Mouse (Mus musculus) neural tube, postnatal 0 days (tissue): ENCODE measurements around the gene Gm3685. TPM values are rescaled to one million over a fixed set of nuclear protein-coding genes. Genes with fewer than 3 reads are reported as not detected.

Experiments used
- polyA plus RNA-seq: library from polyadenylated mRNA; unstranded; fragments of >200 nt; fragmentation: Nextera tagmentation; extraction: Ambion mirVana; gene quantifications from 2 replicates; pipeline ENCODE4 v1.2.1, GENCODE M21; 2015

Gene Gm3685
- not detected in 2 replicates for polyA plus RNA-seq

DNA sequence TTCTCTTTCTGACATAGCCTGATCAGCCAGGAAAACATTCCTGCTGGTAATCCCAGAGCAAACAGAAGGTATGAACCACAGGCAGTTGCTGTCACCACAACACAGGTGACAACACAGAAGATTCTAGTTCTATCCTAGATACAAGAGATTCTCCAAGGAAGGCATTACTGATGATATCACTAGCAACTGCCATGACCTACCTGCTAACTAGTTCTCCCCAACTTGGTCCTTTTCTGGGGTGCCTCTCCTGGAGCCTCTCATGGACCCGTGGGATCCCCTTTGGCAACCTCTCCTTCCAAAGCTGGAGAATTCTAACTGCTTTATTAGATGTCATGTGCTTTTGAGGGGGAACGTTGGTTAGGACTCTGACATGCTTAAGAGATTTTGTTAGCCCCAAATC lies at the start of gene Gm3685:
Gene Gm3685, minus strand, starts transcription at position 101 of the 400 bp plus-strand sequence.

DNA sequence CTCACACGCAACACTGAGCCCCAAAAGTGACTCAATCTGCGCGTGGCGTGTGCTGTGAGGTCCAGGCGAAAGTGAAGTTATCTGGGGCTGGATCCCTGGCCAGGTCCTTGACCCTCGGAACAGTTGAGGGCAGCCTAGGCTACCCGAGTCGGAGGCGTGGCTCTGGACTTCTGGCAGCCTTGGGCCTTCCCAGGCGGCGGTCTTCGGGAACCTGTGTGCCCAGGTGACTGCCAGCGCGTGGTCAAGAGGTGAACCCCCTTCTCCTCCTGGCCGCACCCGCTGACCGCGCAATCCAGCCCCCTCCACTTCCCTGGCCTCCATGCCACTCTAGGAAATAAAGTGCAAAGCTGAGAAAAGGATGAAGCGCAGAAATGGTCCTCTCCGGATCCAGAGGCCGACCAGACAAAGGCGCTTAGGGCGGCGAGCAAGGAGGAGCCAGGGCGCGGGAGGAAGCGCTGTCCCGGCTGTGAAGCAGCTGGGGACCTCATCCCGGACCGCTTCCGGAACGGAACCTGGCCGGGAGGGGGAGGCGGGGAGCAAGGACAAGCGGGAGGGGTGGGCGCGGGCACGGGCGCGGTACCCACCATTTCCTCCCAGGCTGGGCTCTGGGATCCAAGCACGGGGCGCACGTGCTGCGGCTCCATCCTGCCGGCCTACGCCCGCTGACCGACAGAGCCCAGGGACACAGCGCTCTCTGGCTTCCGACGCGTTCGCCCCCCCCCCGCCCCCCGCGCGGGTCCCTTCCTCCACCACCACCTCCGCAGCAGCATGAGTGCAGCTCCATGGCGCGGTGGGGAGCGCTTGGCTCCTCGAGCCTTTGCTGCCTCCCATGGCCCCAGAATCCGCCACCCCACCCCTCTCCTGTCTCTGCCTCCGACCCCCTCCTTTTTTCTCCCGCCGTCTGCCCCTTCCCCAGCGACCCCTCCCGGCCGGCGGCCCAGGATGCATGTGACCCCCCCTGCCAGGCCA lies 17.7 kb downstream of the Gm3685 start, which contains the start of gene Gm10406:
Gene Gm10406, minus strand, starts transcription at position 669 of the 969 bp plus-strand sequence.

Other genes with a start within 250 kb of the Gm3685 start
- gene Gm3642, start 204.7 kb downstream of the Gm3685 start, polyA plus RNA-seq: not detected in 2 replicates
- gene Gm3667, start 155.0 kb downstream of the Gm3685 start, polyA plus RNA-seq: 9.7 and 11.5 TPM in 2 replicates
- not detected in 2 replicates for gene Gm6356, start 71.2 kb downstream of the Gm3685 start, polyA plus RNA-seq
- gene Gm10406, start 17.5 kb downstream of the Gm3685 start, polyA plus RNA-seq: 3.4 and 3.9 TPM in 2 replicates
- gene Gm3696, start 55.7 kb upstream of the Gm3685 start, polyA plus RNA-seq: 4.6 and 5.2 TPM in 2 replicates
- gene Gm6676, start 80.4 kb upstream of the Gm3685 start, polyA plus RNA-seq: 0.15 TPM in 1 of 2 replicates, not detected in the other
- gene Gm3512, start 129.6 kb upstream of the Gm3685 start, polyA plus RNA-seq: 7.6 and 8.7 TPM in 2 replicates
- gene Gm16434, start 149.6 kb upstream of the Gm3685 start, polyA plus RNA-seq: 0.15 TPM in 1 of 2 replicates, not detected in the other
- not detected in 2 replicates for gene Gm3727, start 219.7 kb upstream of the Gm3685 start, polyA plus RNA-seq